Mouse (Mus musculus): ENCODE measurements around the gene Xbp1.
"Not testable (repeated sequence)": the region's sequence is repeated elsewhere in the genome, so short reads cannot be mapped to it uniquely, and the experiment has no call there.

Xbp1 gene

GRCm38 (mm10) chr11:5502351-5503051 lies 18.0 kb upstream of the Xbp1 start:
- DNase-seq (ENCODE audit: low spot score in 2 of 2) = no peak

GRCm38 (mm10) chr11:5505856-5506575 lies 14.4 kb upstream of the Xbp1 start:
- DNase-seq (ENCODE audit: low spot score in 2 of 2) = no peak

- DNase-seq (ENCODE audit: low spot score in 2 of 2) = no peak
Observed at GRCm38 (mm10) chr11:5509215-5510098, 11.0 kb upstream of the Xbp1 start.

GRCm38 (mm10) chr11:5510099-5510391 lies 10.4 kb upstream of the Xbp1 start:
- no peak for DNase-seq (ENCODE audit: low spot score in 2 of 2)

GRCm38 (mm10) chr11:5510686-5511085 lies 9.8 kb upstream of the Xbp1 start:
- not testable (repeated sequence) for DNase-seq (ENCODE audit: low spot score in 2 of 2)

- no peak for DNase-seq (ENCODE audit: low spot score in 2 of 2)
Observed at GRCm38 (mm10) chr11:5512099-5512725, 8.2 kb upstream of the Xbp1 start.

- no peak for DNase-seq (ENCODE audit: low spot score in 2 of 2)
Observed at GRCm38 (mm10) chr11:5512961-5513360, 7.5 kb upstream of the Xbp1 start.

- DNase-seq (ENCODE audit: low spot score in 2 of 2) = no peak
Observed at GRCm38 (mm10) chr11:5514091-5514490, 6.4 kb upstream of the Xbp1 start.

GRCm38 (mm10) chr11:5515196-5515595 lies 5.3 kb upstream of the Xbp1 start:
- DNase-seq (ENCODE audit: low spot score in 2 of 2) = no peak

GRCm38 (mm10) chr11:5515655-5516054 lies 4.8 kb upstream of the Xbp1 start:
- DNase-seq (ENCODE audit: low spot score in 2 of 2) = no peak

- DNase-seq (ENCODE audit: low spot score in 2 of 2) = no peak
Observed at GRCm38 (mm10) chr11:5516151-5516550, 4.3 kb upstream of the Xbp1 start.

- no peak for DNase-seq (ENCODE audit: low spot score in 2 of 2)
Observed at GRCm38 (mm10) chr11:5516617-5517016, 3.8 kb upstream of the Xbp1 start.

- DNase-seq (ENCODE audit: low spot score in 2 of 2) = no peak
Observed at GRCm38 (mm10) chr11:5517346-5517745, 3.1 kb upstream of the Xbp1 start.

- DNase-seq (ENCODE audit: low spot score in 2 of 2) = no peak
Observed at GRCm38 (mm10) chr11:5519681-5520080, 778 bp upstream of the Xbp1 start.

GRCm38 (mm10) chr11:5521266-5521515 lies 732 bp downstream of the Xbp1 start:
- DNase-seq (ENCODE audit: low spot score in 2 of 2) = no peak

- DNase-seq (ENCODE audit: low spot score in 2 of 2) = peak; percentile 77 to 82
Observed at GRCm38 (mm10) chr11:5521516-5522291, 1.2 kb downstream of the Xbp1 start.

GRCm38 (mm10) chr11:5522798-5523415 lies 2.4 kb downstream of the Xbp1 start:
- DNase-seq (ENCODE audit: low spot score in 2 of 2) = no peak

- DNase-seq (ENCODE audit: low spot score in 2 of 2) = no peak
Observed at GRCm38 (mm10) chr11:5525418-5525817, 5.0 kb downstream of the Xbp1 start.

GRCm38 (mm10) chr11:5526573-5527439 lies 6.3 kb downstream of the Xbp1 start:
- no peak for DNase-seq (ENCODE audit: low spot score in 2 of 2)

- DNase-seq (ENCODE audit: low spot score in 2 of 2) = no peak
Observed at GRCm38 (mm10) chr11:5527865-5528523, 7.5 kb downstream of the Xbp1 start.
